Mouse (Mus musculus): Measurements from ENCODE around the gene Gpcpd1.

GRCm38 (mm10) chr2:132613581-132614188 is 26.2 kb upstream of the Gpcpd1 start:
- no peak for TF ChIP-seq CTCF (IDR thresholded peaks at IDR 0.05; ENCODE audit: low read depth)
- TF ChIP-seq EP300 (IDR thresholded peaks at IDR 0.05; ENCODE audit: low read depth), result no peak

All from heart, postnatal 0 days (tissue).